Mouse (Mus musculus) midbrain, embryonic 15.5 days (tissue): ENCODE data around the gene Olfr15. TPM values are rescaled to one million over a fixed set of nuclear protein-coding genes. Genes with fewer than 3 reads are reported as not detected.

ENCODE experiments used
- ATAC-seq: fragments of 200-750 bp; cut with Nextera tagmentation; replicated peaks from 2 replicates; pipeline ENCODE4 v1.8.0; 2017; ENCODE audit warnings: moderate TSS enrichment
- H3K27ac ChIP-seq: fragments of 300-500 bp; sonication (generic); 2 replicates; pipeline ENCODE4 v1.5.1; 2015; ENCODE audit warnings: mild to moderate bottlenecking, inconsistent platforms
- H3K27me3 ChIP-seq: fragments of 300-500 bp; sonication (generic); replicated peaks from 2 replicates; pipeline ENCODE4 v1.6.1; 2015; ENCODE audit warnings: inconsistent platforms
- H3K36me3 ChIP-seq: fragments of 300-500 bp; sonication (generic); replicated peaks from 2 replicates; pipeline ENCODE4 v1.6.1; 2015; ENCODE audit warnings: inconsistent platforms
- H3K4me1 ChIP-seq: fragments of 300-500 bp; sonication (generic); 2 replicates; pipeline ENCODE4 v1.6.1; 2015; ENCODE audit warnings: inconsistent platforms
- H3K4me2 ChIP-seq: fragments of 300-500 bp; sonication (generic); 2 replicates; pipeline ENCODE4 v1.6.1; 2015; ENCODE audit warnings: inconsistent platforms, mild to moderate bottlenecking, moderate library complexity
- H3K4me3 ChIP-seq: fragments of 300-500 bp; sonication (generic); 2 replicates; pipeline ENCODE4 v1.5.1; 2015; ENCODE audit warnings: mild to moderate bottlenecking, inconsistent platforms
- H3K9ac ChIP-seq: fragments of 300-500 bp; sonication (generic); 2 replicates; pipeline ENCODE4 v1.6.1; 2015; ENCODE audit warnings: mild to moderate bottlenecking, inconsistent platforms
- H3K9me3 ChIP-seq: fragments of 300-500 bp; sonication (generic); 2 replicates; pipeline ENCODE4 v1.6.1; 2016; ENCODE audit warnings: inconsistent platforms
- WGBS: fragments of 180-500 bp; shearing (Covaris S2); methylation state at CpG from one replicate; pipeline ENCODE4 v1.1.7; 2015; ENCODE audit warnings: mixed read lengths; 5-methylcytosine and 5-hydroxymethylcytosine counted together
- polyA plus RNA-seq: library from polyadenylated mRNA; unstranded; fragments of >200 nt; fragmentation: Nextera tagmentation; extraction: Ambion mirVana; gene quantifications from 2 replicates; pipeline ENCODE4 v1.2.1, GENCODE M21; 2015

Gene Olfr15
- polyA plus RNA-seq, 1 experiment from 2014 or later: not detected

DNA sequence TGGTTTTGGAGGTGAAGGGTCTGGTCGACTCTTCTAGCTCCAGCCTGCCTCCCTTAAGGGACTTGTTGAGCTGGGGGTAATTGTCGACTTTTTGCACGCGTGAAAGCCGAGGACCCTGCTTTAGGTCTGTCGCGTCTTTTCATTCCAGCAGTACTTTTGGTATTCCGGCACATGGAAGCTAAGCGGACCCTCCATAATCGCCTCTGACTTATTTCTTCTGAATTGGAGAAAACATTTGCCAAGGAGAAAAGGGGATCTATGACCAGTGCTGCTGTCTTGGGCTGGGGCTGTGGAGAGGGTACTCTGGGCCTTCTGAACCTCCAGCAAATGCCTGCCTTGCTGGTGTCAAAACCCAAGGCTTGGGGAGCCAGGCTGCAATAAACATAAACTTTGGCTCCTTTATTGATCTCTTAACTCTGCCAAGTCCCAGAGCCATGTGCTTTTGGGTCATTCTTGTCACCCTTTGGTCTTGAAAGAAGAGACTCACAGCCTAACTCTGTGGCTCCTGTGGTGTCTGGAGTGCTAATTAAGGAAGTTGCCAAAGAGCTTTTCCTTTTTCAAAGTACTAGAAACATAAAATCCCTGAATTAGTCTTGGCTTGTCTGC lies 54.5 kb downstream of the Olfr15 start:
- Histone ChIP-seq H3K9me3 (no peaks in the 10 kb centered on the region), H3K9ac (peak overlapping the region; percentile 85), H3K4me1 (peaks cover 32% of the 10 kb centered on the region), H3K27me3 (no peaks in the 10 kb centered on the region), H3K27ac (peak overlapping the region; percentile 93), H3K4me3 (peak overlapping the region; percentile 87), H3K4me2 (peak overlapping the region; percentile 69), H3K36me3 (no peaks in the 10 kb centered on the region)
- WGBS: 4% methylated on average over 10 of the region's 10 CpGs
- ATAC-seq: peak; percentile 21; the same call in 1 of the 2 replicates

DNA sequence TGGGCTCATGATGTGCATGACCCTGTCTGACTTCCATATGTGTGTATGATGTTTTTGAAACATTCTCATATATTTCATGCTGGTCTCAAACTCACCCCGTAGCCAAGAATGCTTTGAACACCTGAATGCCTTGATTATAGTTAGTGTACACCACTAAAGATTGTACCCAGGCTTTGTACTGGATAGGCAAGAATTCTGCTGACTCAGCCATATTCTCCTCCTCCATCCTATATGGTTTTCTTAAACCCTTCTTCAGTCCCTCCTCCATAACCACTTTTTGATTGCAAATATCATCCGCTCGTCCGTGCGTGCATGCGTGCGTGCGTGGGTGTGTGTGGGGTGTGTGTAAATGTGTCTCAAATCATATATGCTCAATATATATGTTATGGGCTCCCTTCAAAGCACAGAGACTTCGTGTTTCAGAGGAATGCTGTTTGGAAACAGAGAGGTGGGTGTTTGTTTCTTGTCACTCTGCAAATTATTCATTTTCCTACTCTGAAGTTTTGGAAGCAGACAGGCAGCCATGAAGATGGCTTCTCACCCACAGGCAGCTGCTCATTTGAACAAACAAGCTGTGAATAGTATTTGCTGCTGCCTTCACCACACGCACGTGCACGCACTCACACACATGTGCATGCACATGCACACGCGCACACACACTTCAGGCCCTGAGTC lies 61.1 kb downstream of the Olfr15 start:
- Histone ChIP-seq H3K9me3 (no peaks in the 10 kb centered on the region), H3K9ac (no peak overlapping the region), H3K4me1 (peaks cover 4% of the 10 kb centered on the region; the same call in 1 of the 2 replicates), H3K27ac (no peak overlapping the region), H3K36me3 (0 out of 2 replicates have a peak, but pooled peaks cover 4% of the 10 kb centered on the region), H3K27me3 (no peaks in the 10 kb centered on the region), H3K4me3 (no peak overlapping the region), H3K4me2 (no peak overlapping the region)
- no peak for ATAC-seq
- 96% methylated on average over 14 of the region's 14 CpGs for WGBS

GRCm38 (mm10) chr16:3893739-3894138 lies 63.1 kb downstream of the Olfr15 start:
- H3K4me1 ChIP-seq: no peaks in the 10 kb centered on the region
- H3K36me3 ChIP-seq: peaks cover 20% of the 10 kb centered on the region
- H3K9me3 ChIP-seq: no peaks in the 10 kb centered on the region
- no peak overlapping the region for H3K27ac ChIP-seq
- H3K4me2 ChIP-seq: no peak overlapping the region
- no peak overlapping the region for H3K4me3 ChIP-seq
- WGBS: 83% methylated on average over 3 of the region's 3 CpGs
- H3K27me3 ChIP-seq: no peaks in the 10 kb centered on the region
- no peak overlapping the region for H3K9ac ChIP-seq
- no peak for ATAC-seq

Other genes starting within 250 kb of the Olfr15 start
- not detected in 2 replicates for gene Olfr161, start 239.8 kb upstream of the Olfr15 start, polyA plus RNA-seq
- not detected in 2 replicates for gene Mefv, start 112.8 kb upstream of the Olfr15 start, polyA plus RNA-seq
- 55.8 and 61.4 TPM in 2 replicates for gene Zfp263, start 86.8 kb upstream of the Olfr15 start, polyA plus RNA-seq
- 3.0 and 3.6 TPM in 2 replicates for gene Zfp174, start 16.4 kb downstream of the Olfr15 start, polyA plus RNA-seq
- gene Naa60, start 41.5 kb downstream of the Olfr15 start, polyA plus RNA-seq: 106 and 107 TPM in 2 replicates
- 19.0 and 19.2 TPM in 2 replicates for gene Zfp597, start 53.7 kb downstream of the Olfr15 start, polyA plus RNA-seq
- 1.0 and 2.9 TPM in 2 replicates for gene Gm20695, start 53.8 kb downstream of the Olfr15 start, polyA plus RNA-seq
- gene 1700037C18Rik, start 77.8 kb downstream of the Olfr15 start, polyA plus RNA-seq: 13.6 and 15.0 TPM in 2 replicates
- gene Cluap1, start 77.9 kb downstream of the Olfr15 start, polyA plus RNA-seq: 37.1 and 39.5 TPM in 2 replicates
- 1.0 TPM in 2 replicates for gene Nlrc3, start 145.8 kb downstream of the Olfr15 start, polyA plus RNA-seq
- gene Slx4, start 172.9 kb downstream of the Olfr15 start, polyA plus RNA-seq: 30.7 and 33.9 TPM in 2 replicates
- 6.9 and 8.6 TPM in 2 replicates for gene Dnase1, start 206.1 kb downstream of the Olfr15 start, polyA plus RNA-seq
- 49.1 and 54.3 TPM in 2 replicates for gene Trap1, start 246.9 kb downstream of the Olfr15 start, polyA plus RNA-seq